Mouse (Mus musculus): Measurements from ENCODE around the gene Tiam1. TPM values are rescaled to one million over a fixed set of nuclear protein-coding genes. Genes with fewer than 3 reads are reported as not detected.
A peak's percentile ranks its signal among the peaks of the same experiment; 100 is the strongest.

Tiam1 gene
- polyA plus RNA-seq, 1 experiment from 2014 or later: 59.7 TPM

DNA sequence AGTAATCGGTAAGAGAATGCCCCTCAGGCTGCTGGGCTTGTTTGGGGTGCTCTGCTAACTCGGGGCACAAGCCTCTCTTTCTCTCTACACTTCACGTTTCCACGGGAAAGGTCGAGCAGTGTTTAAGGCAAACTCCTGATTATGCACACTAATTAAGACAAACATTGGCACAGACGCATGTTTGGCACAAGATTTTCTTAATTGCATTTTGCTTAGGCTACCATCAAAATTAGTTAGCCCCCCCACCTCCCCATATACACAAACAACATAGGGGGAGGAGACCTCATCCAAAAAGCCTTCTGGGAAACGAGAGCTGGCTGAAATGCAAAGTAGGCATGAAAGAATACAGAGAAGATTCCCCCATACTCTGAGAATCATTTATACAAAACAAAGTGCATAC is 148.4 kb downstream of the Tiam1 start:
- Histone ChIP-seq H3K4me3 (replicated peaks) (no peak overlapping the region), H3K36me3 (peaks cover 14% of the 10 kb centered on the region; the same call in 1 of the 2 replicates), H3K9me3 (0 out of 2 replicates have a peak, but pooled peaks cover 3% of the 10 kb centered on the region), H3K4me1 (replicated peaks) (peaks cover 23% of the 10 kb centered on the region), H3K4me2 (no peak overlapping the region), H3K27ac (no peak overlapping the region), H3K27me3 (no peaks in the 10 kb centered on the region), H3K9ac (replicated peaks) (no peak overlapping the region)
- ATAC-seq (ENCODE audit: insufficient number of reproducible peaks, insufficient read depth, low FRiP score, low TSS enrichment, low read depth): no peak
- 90% methylated on average over 7 of the region's 7 CpGs for WGBS

- WGBS: 78% methylated on average over 17 of the region's 17 CpGs
- H3K36me3 ChIP-seq: peaks cover 11% of the 10 kb centered on the region; the same call in 1 of the 2 replicates
- peaks cover 23% of the 10 kb centered on the region for H3K4me1 ChIP-seq (replicated peaks)
- H3K27me3 ChIP-seq: no peaks in the 10 kb centered on the region
- H3K4me3 ChIP-seq (replicated peaks): no peak overlapping the region
- H3K9ac ChIP-seq (replicated peaks): no peak overlapping the region
- 0 out of 2 replicates have a peak, but pooled peaks cover 2% of the 10 kb centered on the region for H3K9me3 ChIP-seq
- no peak overlapping the region for H3K27ac ChIP-seq
- no peak overlapping the region for H3K4me2 ChIP-seq
- ATAC-seq (ENCODE audit: insufficient number of reproducible peaks, insufficient read depth, low FRiP score, low TSS enrichment, low read depth): no peak
These were observed 149.4 kb downstream of the Tiam1 start for GRCm38 (mm10) chr16:89993991-89994825.

DNA sequence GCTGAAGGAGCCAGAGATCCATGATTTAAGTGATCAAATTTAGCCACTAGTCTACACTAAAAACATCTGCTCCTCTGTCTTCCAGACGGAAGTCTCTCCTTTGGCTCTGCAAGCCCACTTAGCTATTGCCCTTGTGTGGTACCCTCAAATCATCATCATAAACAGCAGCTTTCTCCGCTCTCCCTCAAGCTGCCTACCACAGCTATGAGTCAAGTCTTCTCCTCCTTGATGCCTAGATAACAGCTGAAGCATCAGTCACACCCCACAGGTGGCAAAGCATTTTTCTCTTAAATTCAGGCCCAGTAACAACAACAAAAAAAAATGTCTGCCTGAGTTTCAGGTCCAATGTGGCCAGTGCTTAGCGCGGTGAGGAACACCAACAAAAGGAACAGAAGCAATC is 150.1 kb downstream of the Tiam1 start:
- H3K27ac ChIP-seq: no peak overlapping the region
- no peak overlapping the region for H3K9ac ChIP-seq (replicated peaks)
- H3K36me3 ChIP-seq: peaks cover 9% of the 10 kb centered on the region; the same call in 1 of the 2 replicates
- H3K4me3 ChIP-seq (replicated peaks): no peak overlapping the region
- 89% methylated on average over 4 of the region's 4 CpGs for WGBS
- H3K27me3 ChIP-seq: no peaks in the 10 kb centered on the region
- peaks cover 23% of the 10 kb centered on the region for H3K4me1 ChIP-seq (replicated peaks)
- H3K4me2 ChIP-seq: no peak overlapping the region
- ATAC-seq (ENCODE audit: insufficient number of reproducible peaks, insufficient read depth, low FRiP score, low TSS enrichment, low read depth): no peak
- H3K9me3 ChIP-seq: no peaks in the 10 kb centered on the region

GRCm38 (mm10) chr16:89991701-89992152 is 151.8 kb downstream of the Tiam1 start:
- 33% methylated on average over 12 of the region's 12 CpGs for WGBS
- H3K27me3 ChIP-seq: no peaks in the 10 kb centered on the region
- no peaks in the 10 kb centered on the region for H3K9me3 ChIP-seq
- no peak overlapping the region for H3K4me3 ChIP-seq (replicated peaks)
- ATAC-seq (ENCODE audit: insufficient number of reproducible peaks, insufficient read depth, low FRiP score, low TSS enrichment, low read depth): peak; percentile 44; the same call in 1 of the 2 replicates
- H3K27ac ChIP-seq: peak overlapping the region; percentile 30
- no peak overlapping the region for H3K4me2 ChIP-seq
- H3K36me3 ChIP-seq: peaks cover 9% of the 10 kb centered on the region; the same call in 1 of the 2 replicates
- peaks cover 32% of the 10 kb centered on the region for H3K4me1 ChIP-seq (replicated peaks)
- H3K9ac ChIP-seq (replicated peaks): no peak overlapping the region

GRCm38 (mm10) chr16:89990288-89990955 is 153.1 kb downstream of the Tiam1 start:
- Histone ChIP-seq H3K9ac (replicated peaks) (no peak overlapping the region), H3K9me3 (no peaks in the 10 kb centered on the region), H3K4me1 (replicated peaks) (peaks cover 38% of the 10 kb centered on the region), H3K4me3 (replicated peaks) (no peak overlapping the region), H3K36me3 (no peaks in the 10 kb centered on the region), H3K27ac (no peak overlapping the region), H3K27me3 (no peaks in the 10 kb centered on the region), H3K4me2 (no peak overlapping the region)
- 80% methylated on average over 5 of the region's 5 CpGs for WGBS
- ATAC-seq (ENCODE audit: insufficient number of reproducible peaks, insufficient read depth, low FRiP score, low TSS enrichment, low read depth): no peak

- WGBS: 90% methylated on average over 10 of the region's 10 CpGs
- no peak overlapping the region for H3K9ac ChIP-seq (replicated peaks)
- no peak overlapping the region for H3K27ac ChIP-seq
- no peak overlapping the region for H3K4me2 ChIP-seq
- no peaks in the 10 kb centered on the region for H3K27me3 ChIP-seq
- ATAC-seq (ENCODE audit: insufficient number of reproducible peaks, insufficient read depth, low FRiP score, low TSS enrichment, low read depth): no peak
- no peaks in the 10 kb centered on the region for H3K9me3 ChIP-seq
- no peak overlapping the region for H3K4me3 ChIP-seq (replicated peaks)
- peaks cover 38% of the 10 kb centered on the region for H3K4me1 ChIP-seq (replicated peaks)
- no peaks in the 10 kb centered on the region for H3K36me3 ChIP-seq
These were observed 153.8 kb downstream of the Tiam1 start for GRCm38 (mm10) chr16:89989816-89990215.

- no peaks in the 10 kb centered on the region for H3K9me3 ChIP-seq
- no peaks in the 10 kb centered on the region for H3K27me3 ChIP-seq
- H3K4me3 ChIP-seq (replicated peaks): no peak overlapping the region
- peaks cover 23% of the 10 kb centered on the region for H3K4me1 ChIP-seq (replicated peaks)
- no peaks in the 10 kb centered on the region for H3K36me3 ChIP-seq
- 88% methylated on average over 18 of the region's 18 CpGs for WGBS
- ATAC-seq (ENCODE audit: insufficient number of reproducible peaks, insufficient read depth, low FRiP score, low TSS enrichment, low read depth): no peak
- H3K9ac ChIP-seq (replicated peaks): no peak overlapping the region
- no peak overlapping the region for H3K27ac ChIP-seq
- no peak overlapping the region for H3K4me2 ChIP-seq
These were observed 156.8 kb downstream of the Tiam1 start for GRCm38 (mm10) chr16:89986672-89987362.

DNA sequence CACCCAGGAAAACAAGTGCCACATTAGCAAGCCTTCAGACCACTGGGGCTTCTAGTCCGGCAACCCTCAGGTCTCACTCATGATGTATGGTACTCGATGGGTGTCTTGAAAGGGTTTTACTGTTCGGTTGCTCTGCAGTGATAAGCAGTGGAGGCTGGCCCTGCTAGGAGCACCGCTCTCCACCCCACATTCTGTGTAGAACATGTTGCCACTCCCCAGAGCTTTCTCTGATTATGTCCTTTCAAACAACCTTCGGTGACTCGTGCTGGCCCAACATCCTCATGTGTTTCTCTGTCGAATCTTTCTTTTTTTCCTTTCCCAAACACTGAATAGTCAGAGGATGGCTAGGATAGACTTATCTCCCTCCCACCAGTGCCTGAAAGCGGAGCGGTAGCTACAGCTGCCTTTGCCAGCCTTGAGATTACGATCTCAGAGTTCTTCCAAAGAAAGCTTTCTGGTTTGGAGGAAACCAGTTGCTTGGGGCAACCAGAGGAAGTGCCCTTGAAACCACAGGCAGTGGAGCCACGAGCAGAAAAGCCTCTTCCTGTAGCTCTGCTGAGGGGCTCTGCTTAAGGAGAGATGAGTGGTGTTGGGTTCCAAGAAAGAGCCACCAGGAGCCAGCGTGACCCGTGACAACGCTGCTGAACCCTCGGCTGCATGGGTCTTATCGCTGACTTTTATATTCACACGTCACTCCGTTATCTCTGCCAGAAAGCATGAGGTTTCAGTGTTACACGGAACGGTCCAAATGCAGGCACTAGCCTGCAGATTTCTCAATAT is 157.7 kb downstream of the Tiam1 start:
- Histone ChIP-seq H3K27ac (no peak overlapping the region), H3K9me3 (no peaks in the 10 kb centered on the region)
- no peak for ATAC-seq (ENCODE audit: insufficient number of reproducible peaks, insufficient read depth, low FRiP score, low TSS enrichment, low read depth)

GRCm38 (mm10) chr16:89980075-89980744 is 163.4 kb downstream of the Tiam1 start:
- H3K9ac ChIP-seq (replicated peaks): no peak overlapping the region
- no peak for ATAC-seq (ENCODE audit: insufficient number of reproducible peaks, insufficient read depth, low FRiP score, low TSS enrichment, low read depth)
- no peak overlapping the region for H3K4me2 ChIP-seq
- peaks cover 9% of the 10 kb centered on the region for H3K4me1 ChIP-seq (replicated peaks)
- no peaks in the 10 kb centered on the region for H3K27me3 ChIP-seq
- no peaks in the 10 kb centered on the region for H3K36me3 ChIP-seq
- H3K27ac ChIP-seq: no peak overlapping the region
- 89% methylated on average over 11 of the region's 11 CpGs for WGBS
- H3K4me3 ChIP-seq (replicated peaks): no peak overlapping the region
- H3K9me3 ChIP-seq: no peaks in the 10 kb centered on the region

More for the DNA sequence above, 157.7 kb downstream of the Tiam1 start:
- H3K4me2 ChIP-seq: no peak overlapping the region
- no peaks in the 10 kb centered on the region for H3K36me3 ChIP-seq
- H3K27me3 ChIP-seq: no peaks in the 10 kb centered on the region
- WGBS: 82% methylated on average over 20 of the region's 20 CpGs
- no peak overlapping the region for H3K9ac ChIP-seq (replicated peaks)
- H3K4me1 ChIP-seq (replicated peaks): peaks cover 15% of the 10 kb centered on the region
- no peak overlapping the region for H3K4me3 ChIP-seq (replicated peaks)

DNA sequence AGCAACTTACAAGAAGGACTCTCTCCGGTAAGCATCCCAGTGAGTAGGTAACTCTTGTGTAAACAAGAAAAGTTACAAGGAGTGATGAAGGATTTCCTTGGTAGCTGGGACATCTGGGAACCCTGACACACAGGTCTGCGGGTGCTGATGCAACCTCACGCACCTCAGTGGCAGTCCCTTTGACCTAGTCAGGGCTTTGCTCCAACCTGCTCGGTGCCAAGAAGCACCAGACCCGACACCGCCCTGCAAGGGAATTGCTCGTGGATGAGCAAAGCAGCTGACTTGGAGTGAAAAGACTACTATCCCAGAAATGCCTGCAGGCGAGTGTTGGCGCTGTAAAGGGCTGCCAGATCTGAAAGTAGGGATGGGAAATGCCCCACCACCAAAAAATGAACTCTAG is 168.1 kb downstream of the Tiam1 start:
- Histone ChIP-seq H3K4me1 (replicated peaks) (peaks cover 20% of the 10 kb centered on the region), H3K27me3 (no peaks in the 10 kb centered on the region), H3K36me3 (no peaks in the 10 kb centered on the region), H3K9me3 (no peaks in the 10 kb centered on the region), H3K9ac (replicated peaks) (no peak overlapping the region), H3K27ac (no peak overlapping the region), H3K4me3 (replicated peaks) (no peak overlapping the region), H3K4me2 (no peak overlapping the region)
- 90% methylated on average over 9 of the region's 9 CpGs for WGBS
- ATAC-seq (ENCODE audit: insufficient number of reproducible peaks, insufficient read depth, low FRiP score, low TSS enrichment, low read depth): no peak
